Mouse (Mus musculus) thymus, postnatal 14 days (tissue): Measurements from ENCODE around the gene 4930562C15Rik.

Experiments
- DNase-seq: peaks from one replicate; pipeline ENCODE4 v3.0.0; 2021

4930562C15Rik gene

GRCm38 (mm10) chr16:4894201-4894908 is 59.1 kb downstream of the 4930562C15Rik start:
- no peak for DNase-seq

GRCm38 (mm10) chr16:4896249-4897027 is 61.2 kb downstream of the 4930562C15Rik start:
- no peak for DNase-seq

DNA sequence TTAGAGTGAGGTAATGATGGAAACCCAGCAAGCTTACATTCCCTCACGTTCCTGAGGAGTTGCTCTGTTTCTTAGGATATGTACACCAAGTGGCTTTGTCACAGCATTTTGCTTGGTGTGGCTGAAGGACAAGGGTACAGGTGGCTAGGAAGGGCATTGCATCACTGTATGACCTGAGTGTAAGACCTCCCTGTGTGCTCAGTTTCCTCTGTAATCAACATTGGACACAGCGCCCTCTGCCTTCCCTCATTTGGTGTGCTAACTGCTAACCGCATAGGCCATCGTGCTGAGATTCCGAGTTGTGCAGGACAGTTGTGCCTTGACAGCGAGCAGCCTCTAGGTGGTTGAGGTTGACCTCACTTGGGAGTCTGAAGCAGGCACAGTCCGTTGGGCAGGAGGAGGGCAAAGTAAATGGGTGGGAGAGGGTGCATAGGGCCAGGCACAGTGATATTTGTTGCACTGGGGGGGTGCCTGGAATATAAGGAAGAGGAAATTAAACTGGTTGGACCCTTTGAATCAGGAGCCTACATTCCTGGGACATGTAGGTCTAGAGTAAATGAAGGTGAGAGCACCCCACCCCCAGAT is 62.0 kb downstream of the 4930562C15Rik start:
- DNase-seq, result no peak

DNA sequence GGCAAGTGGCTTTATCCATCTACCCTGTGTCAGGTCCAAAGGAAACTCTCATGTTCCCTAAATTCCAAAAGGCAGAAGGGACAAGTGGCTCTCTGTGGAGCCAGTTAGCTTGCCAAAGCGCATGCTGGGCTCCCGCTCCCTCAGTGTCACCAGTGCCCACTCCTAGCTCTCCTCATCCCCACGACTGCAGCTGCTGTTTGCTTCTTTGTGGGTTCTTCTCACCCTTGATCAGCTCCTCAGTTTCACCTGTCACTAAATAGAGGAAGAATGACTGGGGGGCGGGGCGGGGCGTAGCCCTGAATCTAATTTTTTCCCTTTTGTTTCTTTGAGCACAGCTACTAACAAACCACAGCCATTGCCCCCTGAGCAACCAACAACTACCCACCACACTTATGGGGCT is 63.7 kb downstream of the 4930562C15Rik start:
- peak; percentile 47 for DNase-seq

GRCm38 (mm10) chr16:4899711-4900110 is 64.5 kb downstream of the 4930562C15Rik start:
- DNase-seq, result no peak

DNA sequence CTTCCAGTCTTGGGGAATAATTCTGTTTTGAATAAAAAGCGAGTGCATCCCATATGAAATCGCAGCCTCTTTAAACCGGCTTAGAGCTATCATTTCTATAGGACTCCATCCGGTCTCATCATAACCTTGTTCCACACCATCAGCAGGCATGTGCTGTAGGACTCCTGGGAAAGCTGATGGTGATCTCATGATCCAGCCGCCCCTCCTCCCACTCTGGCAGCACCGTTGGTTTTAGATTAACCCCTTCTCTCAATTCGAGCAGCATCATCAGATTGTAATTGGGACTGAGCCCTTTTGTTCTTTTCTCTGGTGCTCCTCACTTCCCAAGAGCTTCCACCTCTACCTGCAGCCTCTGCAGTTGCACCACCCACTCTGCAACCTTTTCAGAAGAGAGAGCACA is 66.0 kb downstream of the 4930562C15Rik start:
- DNase-seq, result no peak

GRCm38 (mm10) chr16:4902390-4902789 is 67.2 kb downstream of the 4930562C15Rik start:
- DNase-seq, result no peak

GRCm38 (mm10) chr16:4903491-4904102 is 68.4 kb downstream of the 4930562C15Rik start:
- no peak for DNase-seq

GRCm38 (mm10) chr16:4904878-4905277 is 69.7 kb downstream of the 4930562C15Rik start:
- DNase-seq, result no peak

DNA sequence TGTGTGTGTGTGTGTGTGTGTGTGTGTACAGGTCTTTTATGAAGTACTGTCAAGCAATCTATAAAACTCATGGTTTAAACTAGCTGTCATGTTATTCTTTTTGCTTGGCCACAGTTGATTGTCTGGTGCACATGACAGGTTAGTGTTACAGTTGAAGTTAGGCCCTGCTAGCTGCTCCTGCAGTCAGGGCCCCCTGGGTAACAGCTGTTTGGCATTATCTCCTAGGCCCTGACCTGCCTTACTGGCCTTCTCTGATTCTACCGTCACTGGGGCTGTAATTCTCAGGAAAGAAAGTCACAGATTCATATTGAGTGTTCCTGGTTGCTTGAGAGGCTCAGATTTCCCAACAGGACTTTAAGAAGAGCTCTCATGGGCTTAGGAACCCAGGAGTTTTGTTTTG is 70.4 kb downstream of the 4930562C15Rik start:
- DNase-seq, result no peak

- DNase-seq, result no peak
These were observed 71.3 kb downstream of the 4930562C15Rik start for GRCm38 (mm10) chr16:4906559-4906958.

DNA sequence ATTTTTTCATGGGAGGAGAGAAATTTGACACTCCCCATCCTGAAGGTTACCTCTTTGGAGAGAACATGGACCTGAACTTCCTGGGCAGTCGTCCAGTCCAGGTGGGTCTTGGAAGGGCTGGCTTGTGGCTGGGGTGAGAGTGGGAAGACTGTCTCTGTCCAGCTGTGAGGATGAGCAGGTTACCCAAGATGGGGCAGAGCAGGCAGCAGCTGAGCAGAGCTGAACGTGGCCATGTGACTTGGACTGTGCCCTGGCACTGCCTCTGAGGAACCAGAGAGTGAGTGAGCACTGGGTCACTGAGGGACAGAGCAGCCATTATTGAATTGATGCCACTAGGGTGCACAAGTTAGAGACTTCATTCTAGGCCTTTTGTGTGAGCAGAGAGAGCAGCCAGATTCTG is 72.2 kb downstream of the 4930562C15Rik start:
- no peak for DNase-seq

DNA sequence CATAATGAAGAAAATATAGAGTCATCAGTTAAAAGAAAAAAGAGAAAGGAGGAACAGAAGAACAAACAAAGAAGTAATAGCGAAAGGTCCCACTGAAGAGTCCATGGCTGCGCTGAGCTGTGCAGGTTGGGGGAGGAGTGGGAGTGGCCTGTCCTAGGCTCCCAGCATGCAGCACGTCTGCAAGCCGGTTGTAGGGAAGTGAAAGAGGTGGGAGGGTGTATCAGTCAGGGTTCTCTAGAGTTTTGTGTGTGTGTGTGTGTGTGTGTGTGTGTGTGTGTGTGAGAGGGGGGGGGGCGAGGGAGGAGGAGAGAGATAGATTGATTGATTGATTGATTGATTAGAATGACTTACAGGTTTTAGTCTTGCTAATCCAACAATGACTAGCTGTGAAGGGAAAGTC is 72.8 kb downstream of the 4930562C15Rik start:
- DNase-seq, result no peak

GRCm38 (mm10) chr16:4909745-4910144 is 74.5 kb downstream of the 4930562C15Rik start:
- peak; percentile 31 for DNase-seq

DNA sequence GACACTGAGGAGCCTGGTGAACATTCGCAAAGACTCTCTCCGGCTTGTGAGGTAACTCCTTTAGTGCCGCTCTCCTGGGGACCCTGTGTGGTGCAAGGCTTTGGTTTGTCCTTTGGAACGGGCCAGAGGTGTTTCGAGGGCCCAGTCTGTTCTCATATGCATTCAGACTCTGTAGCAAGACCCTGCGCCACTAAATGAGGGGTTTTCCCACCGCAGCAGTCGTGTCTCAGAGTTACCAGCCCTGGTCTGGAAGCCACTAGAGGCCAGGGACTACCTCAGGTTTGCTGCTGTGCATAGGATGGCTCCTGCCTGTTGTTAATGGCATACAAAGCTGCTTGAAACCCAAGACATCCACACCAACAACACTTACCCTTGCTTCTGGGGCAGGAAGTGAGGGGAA is 75.5 kb downstream of the 4930562C15Rik start:
- no peak for DNase-seq

DNA sequence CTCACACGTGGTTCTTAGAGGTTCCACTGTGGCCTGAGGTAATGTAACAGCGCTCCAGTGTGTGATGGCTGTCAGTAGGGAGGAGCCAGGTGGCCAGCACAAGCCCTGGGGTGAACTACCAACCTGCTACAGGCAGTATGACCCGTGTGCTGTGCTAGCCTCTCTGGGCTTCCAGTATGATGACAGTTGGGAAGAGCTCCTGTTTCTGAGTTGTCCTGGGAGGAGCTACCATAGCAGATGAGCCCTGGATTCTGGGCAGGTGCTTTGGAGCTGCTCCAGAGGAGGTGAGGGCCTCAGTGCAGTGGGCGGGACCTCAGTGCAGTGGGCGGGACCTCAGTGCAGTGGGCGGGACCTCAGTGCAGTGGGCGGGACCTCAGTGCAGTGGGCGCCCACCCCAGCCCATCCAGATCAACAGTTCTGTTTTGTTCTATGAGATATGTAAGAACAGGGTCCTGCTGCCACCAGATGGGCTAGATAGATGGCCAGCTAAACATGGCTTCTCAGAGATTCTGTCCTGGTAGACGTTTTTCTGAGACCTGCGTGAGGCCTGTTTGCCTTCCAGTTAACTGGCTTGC is 76.9 kb downstream of the 4930562C15Rik start:
- DNase-seq, result no peak

- DNase-seq, result no peak
These were observed 77.9 kb downstream of the 4930562C15Rik start for GRCm38 (mm10) chr16:4912907-4913782.

- DNase-seq, result peak; percentile 84
These were observed 78.8 kb downstream of the 4930562C15Rik start for GRCm38 (mm10) chr16:4913783-4914735.

DNA sequence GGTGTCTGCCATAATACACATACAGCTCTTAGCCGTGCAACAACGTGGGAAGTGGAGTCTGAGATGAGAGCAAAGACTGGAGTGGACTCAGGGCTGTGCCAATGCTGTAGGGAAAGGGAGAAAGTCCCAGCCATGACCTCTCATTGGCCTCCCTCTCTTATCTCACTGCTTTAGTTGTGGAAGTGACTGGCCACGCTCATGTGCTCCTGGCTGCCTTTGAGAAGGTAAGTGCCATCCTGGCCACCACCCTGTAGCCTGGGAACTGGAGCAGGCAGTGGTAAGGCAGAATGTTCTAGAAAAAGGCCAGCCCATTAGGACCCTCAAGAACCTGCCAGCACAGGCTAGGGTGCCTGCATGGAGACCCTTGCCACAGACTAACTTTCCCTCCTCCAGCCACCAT is 80.7 kb downstream of the 4930562C15Rik start:
- DNase-seq, result no peak

DNA sequence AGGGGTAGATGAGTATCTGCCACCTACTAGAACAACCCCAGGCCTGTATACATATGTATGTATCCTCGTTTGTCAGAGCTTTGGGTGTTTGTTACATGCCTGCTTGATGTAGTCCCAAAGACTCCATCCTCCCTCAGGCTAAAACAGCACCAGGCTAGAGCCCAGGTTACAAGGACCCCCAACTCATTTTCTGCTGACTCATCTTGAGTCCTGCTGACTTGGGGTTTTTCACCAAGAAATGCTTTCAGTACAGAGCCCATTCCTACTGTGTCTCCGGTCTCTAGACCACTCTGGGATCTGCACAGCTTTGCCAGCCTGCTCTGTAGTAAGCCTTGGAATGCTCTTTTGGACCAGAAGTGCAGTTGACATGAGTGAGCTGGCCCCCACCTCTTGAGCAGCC is 81.4 kb downstream of the 4930562C15Rik start:
- DNase-seq, result no peak
